Mouse (Mus musculus) kidney, postnatal 0 days (tissue): ENCODE data around the gene Insl6. TPM values are rescaled to one million over a fixed set of nuclear protein-coding genes. Genes with fewer than 3 reads are reported as not detected.
A peak's percentile ranks its signal among the peaks of the same experiment; 100 is the strongest.

Experiments used
- ATAC-seq: fragments of 200-750 bp; cut with Nextera tagmentation; replicated peaks from 2 replicates; pipeline ENCODE4 v1.8.0; 2017; ENCODE audit warnings: low read depth, moderate number of reproducible peaks, moderate TSS enrichment, moderate library complexity; ENCODE audit not compliant: low FRiP score
- DNase-seq: peaks from one replicate; pipeline ENCODE4 v3.0.0-alpha.2; 2016; ENCODE audit warnings: low spot score
- H3K27ac ChIP-seq: fragments of 300-500 bp; sonication (generic); 2 replicates; pipeline ENCODE4 v1.5.1; 2014; ENCODE audit warnings: mild to moderate bottlenecking
- H3K27me3 ChIP-seq: fragments of 300-500 bp; sonication (generic); 2 replicates; pipeline ENCODE4 v1.6.1; 2014; ENCODE audit warnings: low read length, mixed read lengths; ENCODE audit not compliant: insufficient read depth
- H3K36me3 ChIP-seq: fragments of 300-500 bp; sonication (generic); 2 replicates; pipeline ENCODE4 v1.6.1; 2014; ENCODE audit warnings: low read length, mixed read lengths; ENCODE audit not compliant: insufficient read depth
- H3K4me1 ChIP-seq: fragments of 300-500 bp; sonication (generic); replicated peaks from 2 replicates; pipeline ENCODE4 v1.6.1; 2014; ENCODE audit warnings: antibody characterized with exemption, low read length, mixed read lengths; ENCODE audit not compliant: insufficient read depth
- H3K4me2 ChIP-seq: fragments of 300-500 bp; sonication (generic); 2 replicates; pipeline ENCODE4 v1.6.1; 2014; ENCODE audit warnings: mild to moderate bottlenecking, low read length, moderate library complexity, mixed read lengths
- H3K4me3 ChIP-seq: fragments of 300-500 bp; sonication (generic); replicated peaks from 2 replicates; pipeline ENCODE4 v1.5.1; 2014; ENCODE audit warnings: low read depth, low read length
- H3K9ac ChIP-seq: fragments of 300-500 bp; sonication (generic); 2 replicates; pipeline ENCODE4 v1.6.1; 2014; ENCODE audit warnings: low read depth, low read length
- H3K9me3 ChIP-seq: fragments of 300-500 bp; sonication (generic); replicated peaks from 2 replicates; pipeline ENCODE4 v1.6.1; 2016; ENCODE audit warnings: low read length, inconsistent platforms, mixed read lengths
- CTCF ChIP-seq: IDR thresholded peaks from 2 replicates; pipeline ENCODE4 v1.5.1; 2016; ENCODE audit warnings: antibody characterized with exemption, low read depth, mild to moderate bottlenecking, moderate library complexity
- WGBS: fragments of 180-500 bp; shearing (Covaris S2); extraction: QIAGEN DNeasy Blood & Tissue Kit; methylation state at CpG from one replicate; pipeline ENCODE4 v1.1.7; 2014; 5-methylcytosine and 5-hydroxymethylcytosine counted together
- polyA plus RNA-seq: library from polyadenylated mRNA; unstranded; fragments of >200 nt; fragmentation: Nextera tagmentation; extraction: Ambion mirVana; gene quantifications from 2 replicates; pipeline ENCODE4 v1.2.1, GENCODE M21; 2015

Gene Insl6
- polyA plus RNA-seq, 1 experiment from 2014 or later: 11.2 TPM

DNA sequence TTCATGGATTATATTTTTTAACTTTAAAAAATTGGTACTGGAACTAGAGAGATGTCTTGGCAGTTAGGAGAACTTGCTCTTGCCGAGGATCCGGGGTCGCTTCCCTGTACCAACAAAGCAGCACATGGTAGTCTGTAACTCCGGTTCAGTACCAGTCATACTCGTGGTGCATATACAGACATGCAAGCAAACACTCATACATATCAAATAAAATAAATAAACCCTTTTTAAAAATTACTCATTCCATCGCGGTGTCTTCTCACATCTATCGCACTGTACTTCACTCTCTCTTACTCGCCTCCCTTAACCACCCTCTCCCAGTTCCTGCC, 660 bp upstream of the Insl6 start:
- DNase-seq: no peak
- H3K27me3 ChIP-seq: no peaks in the 10 kb centered on the region
- H3K4me2 ChIP-seq: peak overlapping the region; percentile 62
- H3K4me3 ChIP-seq: peak overlapping the region; percentile 28
- TF ChIP-seq CTCF: no peak
- no peaks in the 10 kb centered on the region for H3K4me1 ChIP-seq
- H3K27ac ChIP-seq: 0 out of 2 replicates have a peak overlapping the region, but pooled peaks have one; percentile 2
- 55% methylated on average over 9 of the region's 9 CpGs for WGBS
- ATAC-seq: no peak
- H3K9me3 ChIP-seq: no peaks in the 10 kb centered on the region
- no peaks in the 10 kb centered on the region for H3K36me3 ChIP-seq
- H3K9ac ChIP-seq: no peak overlapping the region

DNA sequence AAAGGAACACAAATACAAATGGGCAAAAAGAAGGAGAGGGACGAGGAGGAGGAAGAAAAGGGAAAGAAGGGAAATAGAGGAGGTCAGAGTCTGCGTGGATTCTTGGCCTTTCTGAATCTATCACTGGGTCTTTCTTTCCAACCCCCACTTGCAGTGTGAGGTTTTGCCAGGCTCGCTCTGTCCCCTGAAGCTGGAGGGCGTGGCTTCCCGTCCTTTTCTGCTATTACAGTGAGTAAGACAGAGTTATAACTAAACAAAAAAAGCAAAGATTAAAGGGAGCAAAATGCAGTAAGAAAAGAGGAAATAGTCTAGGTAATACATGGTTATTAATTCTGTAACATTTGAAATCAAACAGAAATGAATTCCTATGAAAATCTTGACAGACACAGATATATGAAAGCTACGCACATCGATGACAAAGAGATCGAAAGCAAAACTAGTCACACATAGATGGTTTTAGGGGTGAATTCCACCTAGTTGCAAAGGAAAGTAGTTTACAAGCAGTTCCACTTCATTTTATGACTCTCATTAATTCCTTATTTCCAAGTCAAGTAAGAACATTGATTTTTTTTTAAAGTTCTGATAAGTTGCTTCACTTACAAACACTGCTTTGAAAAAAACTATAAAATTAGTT, 1.6 kb downstream of the Insl6 start:
- ATAC-seq (no peak), DNase-seq (no peak)
- Histone ChIP-seq H3K9ac (no peak overlapping the region), H3K4me1 (no peaks in the 10 kb centered on the region), H3K36me3 (no peaks in the 10 kb centered on the region), H3K4me3 (no peak overlapping the region), H3K27ac (no peak overlapping the region), H3K4me2 (no peak overlapping the region), H3K27me3 (no peaks in the 10 kb centered on the region), H3K9me3 (no peaks in the 10 kb centered on the region)
- TF ChIP-seq CTCF: no peak
- 66% methylated on average over 8 of the region's 8 CpGs for WGBS

DNA sequence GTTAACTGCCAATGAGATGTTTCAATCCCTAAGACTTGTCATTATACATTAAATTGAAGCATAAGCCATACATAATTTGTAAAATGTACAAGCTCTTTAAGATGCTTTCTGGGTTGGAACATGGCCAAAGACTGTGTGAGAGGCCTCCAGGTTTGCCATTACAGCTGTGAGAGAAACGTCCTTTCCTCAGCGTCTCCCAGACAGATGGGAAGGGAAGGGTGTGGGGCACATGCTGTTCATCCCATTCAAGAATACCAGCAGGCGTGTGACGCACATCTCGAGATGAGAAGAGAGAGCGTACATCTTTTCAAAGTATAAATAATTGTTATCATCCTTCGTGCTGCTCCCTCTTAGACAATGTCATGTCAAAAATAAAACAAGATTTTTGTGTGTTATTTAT, 12.5 kb downstream of the Insl6 start:
- no peak overlapping the region for H3K9ac ChIP-seq
- no peak overlapping the region for H3K4me3 ChIP-seq
- no peak for ATAC-seq
- DNase-seq: no peak
- no peak overlapping the region for H3K4me2 ChIP-seq
- H3K9me3 ChIP-seq: peaks cover 8% of the 10 kb centered on the region; the same call in 1 of the 2 replicates
- no peak for TF ChIP-seq CTCF
- H3K36me3 ChIP-seq: peaks cover 3% of the 10 kb centered on the region; the same call in 1 of the 2 replicates
- H3K4me1 ChIP-seq: no peaks in the 10 kb centered on the region
- H3K27me3 ChIP-seq: no peaks in the 10 kb centered on the region
- H3K27ac ChIP-seq: no peak overlapping the region
- 81% methylated on average over 7 of the region's 7 CpGs for WGBS

DNA sequence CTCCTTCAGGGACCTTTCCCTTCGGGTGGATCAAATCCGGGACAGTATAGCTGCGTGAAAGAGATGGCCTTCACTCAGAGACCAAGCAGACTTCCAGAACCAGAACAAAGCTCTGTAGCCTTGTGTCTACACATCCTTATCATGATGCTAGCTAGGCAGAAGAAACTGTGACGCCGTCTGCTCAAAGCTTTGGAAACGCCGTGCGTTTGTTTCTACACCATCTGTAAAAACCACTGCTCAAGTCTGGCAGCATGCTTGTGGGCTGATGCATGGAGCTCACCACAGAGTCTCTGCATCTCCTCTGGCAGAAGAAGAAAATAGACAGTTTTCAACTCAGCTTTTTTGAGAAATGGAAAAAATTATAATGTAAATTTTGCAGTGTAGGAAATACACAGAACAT, 13.4 kb downstream of the Insl6 start:
- peaks cover 8% of the 10 kb centered on the region; the same call in 1 of the 2 replicates for H3K9me3 ChIP-seq
- H3K36me3 ChIP-seq: peaks cover 3% of the 10 kb centered on the region; the same call in 1 of the 2 replicates
- H3K4me2 ChIP-seq: no peak overlapping the region
- DNase-seq (no peak), ATAC-seq (no peak)
- no peak overlapping the region for H3K4me3 ChIP-seq
- H3K4me1 ChIP-seq: no peaks in the 10 kb centered on the region
- H3K27me3 ChIP-seq: no peaks in the 10 kb centered on the region
- H3K27ac ChIP-seq: no peak overlapping the region
- H3K9ac ChIP-seq: no peak overlapping the region
- TF ChIP-seq CTCF: no peak
- 72% methylated on average over 8 of the region's 8 CpGs for WGBS

GRCm38 (mm10) chr19:29308832-29309231, 16.3 kb downstream of the Insl6 start:
- Histone ChIP-seq H3K9ac (no peak overlapping the region), H3K9me3 (no peaks in the 10 kb centered on the region), H3K27me3 (no peaks in the 10 kb centered on the region), H3K4me3 (no peak overlapping the region), H3K4me2 (no peak overlapping the region), H3K36me3 (peaks cover 5% of the 10 kb centered on the region; the same call in 1 of the 2 replicates), H3K27ac (no peak overlapping the region), H3K4me1 (no peaks in the 10 kb centered on the region)
- peak; percentile 39; the same call in 1 of the 2 replicates for TF ChIP-seq CTCF
- ATAC-seq (no peak), DNase-seq (no peak)

DNA sequence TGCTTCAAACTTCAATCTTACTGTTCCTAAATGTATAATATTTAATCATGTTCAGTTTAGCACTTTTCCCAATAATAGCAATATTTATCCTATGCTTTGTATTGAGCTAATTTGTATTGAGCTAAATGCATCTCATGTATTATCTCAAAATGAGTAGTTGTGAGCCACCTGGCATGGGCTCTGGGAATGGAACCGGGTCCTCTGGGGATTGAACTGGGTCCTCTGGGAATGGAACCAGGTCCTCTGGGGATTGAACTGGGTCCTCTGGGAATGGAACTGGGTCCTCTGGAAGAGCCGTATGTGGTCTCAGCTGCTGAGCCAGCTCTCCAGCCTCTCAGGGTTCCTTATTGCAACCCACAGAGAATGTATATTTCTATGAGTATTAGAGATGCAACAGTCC, 23.0 kb downstream of the Insl6 start:
- no peak for TF ChIP-seq CTCF
- no peak overlapping the region for H3K27ac ChIP-seq
- H3K27me3 ChIP-seq: no peaks in the 10 kb centered on the region
- H3K4me3 ChIP-seq: no peak overlapping the region
- H3K4me1 ChIP-seq: no peaks in the 10 kb centered on the region
- H3K36me3 ChIP-seq: peaks cover 26% of the 10 kb centered on the region; the same call in 1 of the 2 replicates
- no peak overlapping the region for H3K9ac ChIP-seq
- WGBS: 92% methylated on average over 2 of the region's 2 CpGs
- ATAC-seq (no peak), DNase-seq (no peak)
- H3K4me2 ChIP-seq: no peak overlapping the region
- no peaks in the 10 kb centered on the region for H3K9me3 ChIP-seq

GRCm38 (mm10) chr19:29300919-29301318, 24.2 kb downstream of the Insl6 start:
- no peak for TF ChIP-seq CTCF
- Histone ChIP-seq H3K9me3 (no peaks in the 10 kb centered on the region), H3K27ac (no peak overlapping the region), H3K4me2 (no peak overlapping the region), H3K4me1 (no peaks in the 10 kb centered on the region), H3K27me3 (no peaks in the 10 kb centered on the region), H3K4me3 (no peak overlapping the region), H3K36me3 (peaks cover 26% of the 10 kb centered on the region; the same call in 1 of the 2 replicates), H3K9ac (no peak overlapping the region)
- 93% methylated on average over 13 of the region's 13 CpGs for WGBS
- DNase-seq (no peak), ATAC-seq (no peak)
